Mouse (Mus musculus) adrenal gland, postnatal 0 days (tissue): Measurements from ENCODE around the gene Olfr652. TPM values are rescaled to one million over a fixed set of nuclear protein-coding genes. Genes with fewer than 3 reads are reported as not detected.

Experiments used
- polyA plus RNA-seq: library from polyadenylated mRNA; unstranded; fragments of >200 nt; fragmentation: Nextera tagmentation; extraction: Ambion mirVana; gene quantifications from 2 replicates; pipeline ENCODE4 v1.2.1, GENCODE M21; 2015

Gene Olfr652
- not detected in 2 replicates for polyA plus RNA-seq

GRCm38 (mm10) chr7:104560601-104561000 is at the start of gene Olfr652:
Gene Olfr652, plus strand, starts transcription at chr7:104560901.

GRCm38 (mm10) chr7:104549833-104550232 is 10.9 kb upstream of the Olfr652 start, which contains the start of gene Olfr651:
Gene Olfr651, plus strand, starts transcription at chr7:104550133.

GRCm38 (mm10) chr7:104577014-104577413 is 16.3 kb downstream of the Olfr652 start, which contains the start of gene Olfr653:
Gene Olfr653, plus strand, starts transcription at chr7:104577314.

GRCm38 (mm10) chr7:104586725-104587124 is 26.0 kb downstream of the Olfr652 start, which contains the start of gene Olfr654:
Gene Olfr654, plus strand, starts transcription at chr7:104587025.

GRCm38 (mm10) chr7:104601679-104602078 is 41.0 kb downstream of the Olfr652 start, which contains the start of gene Olfr655:
Gene Olfr655, minus strand, starts transcription at chr7:104601779.

GRCm38 (mm10) chr7:104613655-104614054 is 53.0 kb downstream of the Olfr652 start, which contains the start of gene Olfr656:
Gene Olfr656, plus strand, starts transcription at chr7:104613955.

Other genes with a start within 250 kb of the Olfr652 start
- 22.6 and 24.5 TPM in 2 replicates for gene Trim12a, start 245.4 kb upstream of the Olfr652 start, polyA plus RNA-seq
- gene Trim34b, start 231.4 kb upstream of the Olfr652 start, polyA plus RNA-seq: 0.11 and 0.25 TPM in 2 replicates
- 4.2 and 5.0 TPM in 2 replicates for gene Trim12c, start 207.5 kb upstream of the Olfr652 start, polyA plus RNA-seq
- gene Trim30b, start 191.0 kb upstream of the Olfr652 start, polyA plus RNA-seq: 0.69 and 0.73 TPM in 2 replicates
- gene Trim30c, start 160.1 kb upstream of the Olfr652 start, polyA plus RNA-seq: 0.12 and 0.60 TPM in 2 replicates
- gene Trim30a, start 95.7 kb upstream of the Olfr652 start, polyA plus RNA-seq: 4.2 and 7.9 TPM in 2 replicates
- 4.2 and 7.8 TPM in 2 replicates for gene Trim30d, start 53.1 kb upstream of the Olfr652 start, polyA plus RNA-seq
- gene Olfr651, start 10.8 kb upstream of the Olfr652 start, polyA plus RNA-seq: not detected in 2 replicates
- gene Olfr653, start 16.4 kb downstream of the Olfr652 start, polyA plus RNA-seq: not detected in 2 replicates
- gene Olfr654, start 26.1 kb downstream of the Olfr652 start, polyA plus RNA-seq: not detected in 2 replicates
- not detected in 2 replicates for gene Olfr655, start 40.9 kb downstream of the Olfr652 start, polyA plus RNA-seq
- gene Olfr656, start 53.1 kb downstream of the Olfr652 start, polyA plus RNA-seq: not detected in 2 replicates
- not detected in 2 replicates for gene Olfr657, start 63.9 kb downstream of the Olfr652 start, polyA plus RNA-seq
- not detected in 2 replicates for gene Olfr658, start 86.4 kb downstream of the Olfr652 start, polyA plus RNA-seq
- gene Olfr659, start 105.9 kb downstream of the Olfr652 start, polyA plus RNA-seq: not detected in 2 replicates
- gene Olfr661, start 125.6 kb downstream of the Olfr652 start, polyA plus RNA-seq: not detected in 2 replicates
- gene Usp17le, start 216.6 kb downstream of the Olfr652 start, polyA plus RNA-seq: not detected in 2 replicates